Mouse (Mus musculus) limb, embryonic 14.5 days (tissue): ENCODE data around the gene Ppbp. TPM values are rescaled to one million over a fixed set of nuclear protein-coding genes. Genes with fewer than 3 reads are reported as not detected.
"Not testable (repeated sequence)": the region's sequence is repeated elsewhere in the genome, so short reads cannot be mapped to it uniquely, and the experiment has no call there.

ENCODE experiments used
- ATAC-seq: fragments of 200-750 bp; cut with Nextera tagmentation; 2 replicates; pipeline ENCODE4 v1.8.0; 2017; ENCODE audit warnings: low read depth, moderate number of reproducible peaks, moderate TSS enrichment; ENCODE audit not compliant: low FRiP score
- DNase-seq: peaks from one replicate; pipeline ENCODE4 v3.0.0-alpha.2; 2015; ENCODE audit warnings: low spot score
- H3K27ac ChIP-seq: fragments of 300-500 bp; sonication (generic); replicated peaks from 2 replicates; pipeline ENCODE4 v1.5.1; 2014; ENCODE audit warnings: low read depth, mild to moderate bottlenecking, low read length, moderate library complexity, mixed read lengths
- H3K27me3 ChIP-seq: fragments of 300-500 bp; sonication (generic); 2 replicates; pipeline ENCODE4 v1.6.1; 2014; ENCODE audit warnings: low read length, mixed read lengths; ENCODE audit not compliant: control insufficient read depth, insufficient read depth
- H3K36me3 ChIP-seq: fragments of 300-500 bp; sonication (generic); 2 replicates; pipeline ENCODE4 v1.6.1; 2014; ENCODE audit warnings: mild to moderate bottlenecking, low read length, moderate library complexity, mixed read lengths; ENCODE audit not compliant: control insufficient read depth, insufficient read depth
- H3K4me1 ChIP-seq: fragments of 300-500 bp; sonication (generic); 2 replicates; pipeline ENCODE4 v1.6.1; 2014; ENCODE audit warnings: antibody characterized with exemption, low read length, mixed read lengths; ENCODE audit not compliant: control insufficient read depth, insufficient read depth
- H3K4me2 ChIP-seq: fragments of 300-500 bp; sonication (generic); replicated peaks from 2 replicates; pipeline ENCODE4 v1.6.1; 2014; ENCODE audit warnings: low read depth, mild to moderate bottlenecking, low read length, moderate library complexity; ENCODE audit not compliant: severe bottlenecking
- H3K4me3 ChIP-seq: fragments of 300-500 bp; sonication (generic); replicated peaks from 2 replicates; pipeline ENCODE4 v1.5.1; 2014; ENCODE audit warnings: low read length
- H3K9ac ChIP-seq: fragments of 300-500 bp; sonication (generic); 2 replicates; pipeline ENCODE4 v1.6.1; 2014; ENCODE audit warnings: mild to moderate bottlenecking, low read depth, low read length, moderate library complexity; ENCODE audit not compliant: severe bottlenecking
- H3K9me3 ChIP-seq: fragments of 300-500 bp; sonication (generic); 2 replicates; pipeline ENCODE4 v1.6.1; 2016; ENCODE audit warnings: low read length; ENCODE audit not compliant: control insufficient read depth
- POLR2A ChIP-seq: fragments of 200-500 bp; IDR thresholded peaks from 2 replicates; pipeline ENCODE4 v1.8.0; 2012; ENCODE audit warnings: inconsistent platforms, mild to moderate bottlenecking, moderate library complexity, borderline replicate concordance; ENCODE audit not compliant: insufficient read depth, insufficient read length; ENCODE audit errors: extremely low read depth
- WGBS: fragments of 180-500 bp; shearing (Covaris S2); extraction: QIAGEN DNeasy Blood & Tissue Kit; methylation state at CpG from one replicate; pipeline ENCODE4 v1.1.7; 2014; 5-methylcytosine and 5-hydroxymethylcytosine counted together
- polyA plus RNA-seq, 2 experiments: library from polyadenylated mRNA; depleted of rRNA in 1 of 2; stranded (reverse) in 1 of 2; unstranded in 1 of 2; fragments of >200 nt; fragmentation: Nextera tagmentation in 1 of 2; extraction: Ambion mirVana in 1 of 2; gene quantifications; 2 replicates each; pipeline versions ENCODE4 v1.2.1 to v1.2.3; 2012 to 2014

The Ppbp gene
- polyA plus RNA-seq, 2 experiments = 1.6 to 3.0 TPM

GRCm38 (mm10) chr5:90788114-90788513, 19.8 kb downstream of the Ppbp start:
- ATAC-seq (no peak), DNase-seq (no peak)
- Histone ChIP-seq H3K9me3 (no peaks in the 10 kb centered on the region), H3K27me3 (no peaks in the 10 kb centered on the region), H3K27ac (no peak overlapping the region), H3K9ac (no peak overlapping the region), H3K36me3 (no peaks in the 10 kb centered on the region), H3K4me3 (no peak overlapping the region), H3K4me1 (peaks cover 13% of the 10 kb centered on the region), H3K4me2 (no peak overlapping the region)
- no peak for TF ChIP-seq POLR2A
- WGBS = 79% methylated on average over 4 of the region's 4 CpGs

GRCm38 (mm10) chr5:90789306-90790073, 21.2 kb downstream of the Ppbp start:
- WGBS = 55% methylated on average over 11 of the region's 11 CpGs
- no peak for DNase-seq
- Histone ChIP-seq H3K9me3 (no peaks in the 10 kb centered on the region), H3K27ac (no peak overlapping the region), H3K36me3 (no peaks in the 10 kb centered on the region), H3K4me2 (no peak overlapping the region; the same call in 1 of the 2 replicates), H3K9ac (no peak overlapping the region), H3K4me1 (peaks cover 13% of the 10 kb centered on the region), H3K4me3 (no peak overlapping the region), H3K27me3 (no peaks in the 10 kb centered on the region)
- TF ChIP-seq POLR2A = no peak
- no peak for ATAC-seq

DNA sequence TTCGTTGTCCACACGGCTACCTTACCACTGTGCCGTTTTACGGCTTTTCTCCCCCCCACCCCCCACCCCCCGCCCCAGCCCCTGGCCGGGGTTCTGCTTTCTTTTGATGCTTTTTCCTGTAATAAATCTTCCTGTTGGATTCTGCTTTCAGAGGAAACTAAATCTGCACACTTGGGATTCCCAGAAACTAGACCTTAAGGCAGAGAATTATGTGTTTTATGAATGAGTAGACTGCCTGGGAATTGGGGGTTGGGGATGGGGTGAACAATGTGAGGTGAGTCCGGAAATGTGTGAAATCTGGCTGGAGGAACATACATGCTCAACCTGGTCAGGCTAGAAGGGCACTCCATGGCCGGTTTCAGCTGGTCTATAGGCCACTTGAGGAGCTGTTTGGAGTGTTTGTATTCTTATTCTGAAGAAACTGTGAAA, 21.8 kb downstream of the Ppbp start:
- H3K4me2 ChIP-seq = no peak overlapping the region; the same call in 1 of the 2 replicates
- H3K9me3 ChIP-seq = no peaks in the 10 kb centered on the region
- H3K27me3 ChIP-seq = no peaks in the 10 kb centered on the region
- peak; percentile 27 for DNase-seq
- peak; percentile 66 for ATAC-seq
- no peak overlapping the region for H3K9ac ChIP-seq
- WGBS = 9% methylated on average over 8 of the region's 8 CpGs
- no peak overlapping the region for H3K27ac ChIP-seq
- TF ChIP-seq POLR2A = no peak
- no peaks in the 10 kb centered on the region for H3K36me3 ChIP-seq
- no peak overlapping the region for H3K4me3 ChIP-seq
- peaks cover 13% of the 10 kb centered on the region for H3K4me1 ChIP-seq

GRCm38 (mm10) chr5:90794195-90794625, 25.9 kb downstream of the Ppbp start, which contains the start of gene Cxcl15:
Gene Cxcl15 (plus strand): TSS chr5:90794534.
- WGBS = 56% methylated on average over 5 of the region's 5 CpGs
- peaks cover 10% of the 10 kb centered on the region for H3K4me1 ChIP-seq
- H3K4me3 ChIP-seq = no peak within 1 kb of the TSS
- ATAC-seq (no peak), DNase-seq (no peak)
- no peak within 1 kb of the TSS for H3K9ac ChIP-seq
- H3K9me3 ChIP-seq = no peaks in the 10 kb centered on the region
- no peak within 1 kb of the TSS for H3K27ac ChIP-seq
- H3K4me2 ChIP-seq = no peak within 1 kb of the TSS
- TF ChIP-seq POLR2A = no peak
- no peaks in the 10 kb centered on the region for H3K36me3 ChIP-seq
- H3K27me3 ChIP-seq = no peaks in the 10 kb centered on the region

DNA sequence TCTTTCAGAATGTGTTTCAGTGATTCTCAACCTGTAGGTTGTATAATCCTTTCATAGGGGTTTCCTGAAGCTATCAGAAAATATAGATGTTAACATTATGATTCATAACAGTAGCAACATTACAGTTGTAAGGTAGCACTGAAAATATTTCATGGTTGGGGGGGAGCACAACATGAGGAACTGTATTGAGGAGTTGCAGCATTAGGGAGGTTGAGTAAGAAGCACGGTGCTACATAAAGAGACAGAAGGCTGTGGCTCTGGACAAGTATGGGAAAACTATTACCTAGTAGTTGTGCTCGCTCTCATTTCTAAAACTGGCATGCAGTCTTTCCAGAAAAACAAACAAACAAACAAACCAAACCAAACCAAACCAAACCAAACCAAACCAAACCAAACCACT, 27.1 kb downstream of the Ppbp start:
- not testable (repeated sequence) for H3K27me3 ChIP-seq, H3K4me1 ChIP-seq, DNase-seq, H3K36me3 ChIP-seq, H3K4me2 ChIP-seq, H3K9me3 ChIP-seq, H3K27ac ChIP-seq, ATAC-seq, H3K4me3 ChIP-seq, H3K9ac ChIP-seq
- 94% methylated on average over 2 of the region's 2 CpGs for WGBS
